Mouse (Mus musculus) CD4-positive helper T cell, adult 2 months (primary cell): ENCODE results near the gene Txndc8.

ENCODE experiments used
- DNase-seq: peaks from one replicate; pipeline ENCODE4 v3.0.0-alpha.2; 2012; ENCODE audit warnings: low read depth, missing footprints, low spot score

Gene Txndc8

DNA sequence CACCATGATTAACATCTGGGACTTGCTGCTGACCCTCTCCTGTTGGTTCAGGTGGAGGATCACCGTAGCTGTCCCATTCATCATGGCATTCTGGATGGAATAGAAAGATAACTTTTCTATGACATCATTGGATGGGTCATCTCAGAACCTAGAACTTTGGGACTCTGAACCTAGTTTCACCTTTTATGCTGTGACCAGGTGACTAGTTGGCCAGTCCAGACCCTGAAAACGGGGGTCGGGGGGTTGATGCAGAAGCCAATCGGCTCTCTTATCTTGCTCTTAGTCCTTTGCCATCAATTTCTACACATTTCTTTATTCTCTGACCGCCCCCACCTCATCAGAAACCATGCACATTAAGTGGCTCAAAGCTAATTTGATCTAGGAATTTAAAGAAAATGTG lies at the start of gene Txndc8:
Gene Txndc8 (minus strand): TSS at position 101 of the 400 bp plus-strand sequence.
- DNase-seq, result no peak

DNA sequence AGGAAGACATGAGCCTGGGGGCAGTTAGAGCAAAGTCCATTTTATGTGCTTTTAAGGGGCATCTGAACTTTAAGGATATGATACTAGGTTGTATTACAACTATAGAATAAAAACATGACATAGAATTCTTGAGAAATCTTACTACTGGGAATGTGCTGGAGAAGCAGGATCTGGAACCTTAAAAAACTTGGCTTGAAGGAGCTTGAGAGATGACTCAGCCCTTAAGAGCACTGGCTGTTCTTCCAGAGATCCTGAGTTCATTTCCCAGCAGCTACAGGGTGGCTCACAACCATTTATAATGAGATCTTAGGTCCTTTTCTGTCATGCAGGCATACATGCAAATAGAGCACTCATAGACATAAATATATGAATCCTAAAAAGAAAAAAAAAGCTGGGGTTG lies 46.7 kb upstream of the Txndc8 start:
- DNase-seq, result no peak

DNA sequence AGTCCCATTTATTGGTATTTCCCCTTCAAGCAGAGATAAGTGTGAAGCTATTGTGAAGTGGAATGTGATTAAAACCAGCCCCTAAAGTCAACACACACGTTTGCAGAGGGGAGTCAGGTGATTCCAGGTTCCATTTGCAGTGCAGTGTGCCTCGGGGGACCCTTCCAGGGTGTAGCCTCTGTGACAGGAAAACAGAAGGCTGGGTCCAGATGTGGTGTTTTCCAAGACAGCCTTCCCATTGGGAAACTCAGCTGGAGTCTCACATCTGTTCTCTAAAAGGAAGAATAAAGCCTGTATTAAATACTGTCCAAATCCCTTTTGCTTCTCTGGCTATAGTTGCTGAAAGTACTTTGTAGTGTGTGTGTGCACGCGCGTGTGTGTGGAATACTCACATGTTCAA lies 45.5 kb upstream of the Txndc8 start:
- no peak for DNase-seq

DNA sequence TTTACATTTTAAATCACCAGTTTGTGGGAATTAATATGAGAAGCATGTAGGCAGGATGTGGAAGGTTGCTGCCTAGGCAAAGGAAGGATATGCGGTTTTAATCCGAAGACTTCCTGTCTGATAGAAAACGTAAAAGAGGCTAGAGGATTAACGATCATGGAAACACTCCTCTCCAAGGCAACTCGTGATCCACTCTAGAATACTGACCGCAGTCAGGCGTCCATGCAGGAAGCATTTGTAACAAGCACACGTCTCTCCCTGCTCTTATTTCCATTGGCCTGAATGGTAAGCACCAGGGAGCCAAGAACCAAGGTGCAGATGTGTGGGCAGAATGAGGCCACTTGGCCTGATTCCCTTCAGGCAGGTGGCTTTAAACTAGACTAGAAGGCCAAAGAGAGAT lies 41.8 kb upstream of the Txndc8 start:
- peak; percentile 52 for DNase-seq

DNA sequence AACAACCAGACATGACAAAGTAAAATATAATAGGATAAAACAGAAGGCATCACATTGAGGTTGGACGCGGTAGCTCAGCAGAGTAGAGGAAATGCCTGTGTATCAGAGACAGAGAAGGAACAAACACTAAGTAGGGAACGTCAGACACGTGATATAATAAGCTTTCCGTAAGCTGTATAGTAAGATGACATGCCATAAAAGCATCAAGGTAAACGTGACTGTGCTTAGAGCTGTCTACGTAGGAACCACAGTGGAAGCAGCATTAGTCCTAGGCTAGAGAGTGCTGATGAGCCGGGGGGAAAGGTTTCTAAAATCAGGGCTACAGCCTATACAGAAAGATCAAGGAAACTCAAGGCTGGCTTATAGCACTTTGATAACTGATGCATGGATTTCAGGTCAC lies 41.4 kb upstream of the Txndc8 start:
- peak; percentile 14 for DNase-seq

DNA sequence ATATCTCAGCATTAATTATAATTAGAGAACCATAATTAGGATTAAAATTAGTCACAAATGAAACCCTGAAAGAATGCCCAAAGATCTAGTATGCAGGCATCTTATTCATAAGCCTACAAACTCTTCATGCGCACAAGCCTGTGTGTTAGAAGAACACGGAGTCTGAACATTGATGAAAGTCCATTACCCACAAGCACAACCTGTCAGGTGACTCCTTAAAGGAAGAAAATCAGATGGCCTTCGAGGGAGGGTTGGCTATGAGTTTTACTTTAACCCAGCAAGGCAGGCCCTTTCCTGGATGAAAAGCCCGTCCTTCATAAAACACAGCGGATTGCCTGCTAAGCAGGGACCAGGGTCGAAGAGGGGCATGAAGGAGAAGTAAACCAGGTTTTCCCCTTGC lies 35.9 kb upstream of the Txndc8 start:
- DNase-seq, result no peak

DNA sequence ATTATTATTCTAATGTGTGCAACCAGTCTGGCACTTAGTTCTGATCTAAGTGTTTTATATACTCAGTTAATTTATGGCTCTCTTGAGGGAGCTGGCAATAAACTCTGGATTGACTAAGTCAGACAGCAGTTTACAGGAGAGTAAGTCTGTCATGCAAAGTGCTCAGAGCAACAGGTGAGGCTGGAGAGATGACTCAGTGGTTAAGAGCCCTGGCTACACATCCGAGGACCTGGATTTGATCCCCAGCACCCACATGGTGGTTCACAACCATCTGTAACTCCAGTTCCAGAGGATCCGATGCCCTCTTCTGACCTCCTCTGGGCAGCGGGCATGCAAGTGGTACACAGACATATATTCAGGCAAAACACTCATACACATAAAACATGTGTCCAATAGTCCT lies 35.4 kb upstream of the Txndc8 start:
- no peak for DNase-seq

DNA sequence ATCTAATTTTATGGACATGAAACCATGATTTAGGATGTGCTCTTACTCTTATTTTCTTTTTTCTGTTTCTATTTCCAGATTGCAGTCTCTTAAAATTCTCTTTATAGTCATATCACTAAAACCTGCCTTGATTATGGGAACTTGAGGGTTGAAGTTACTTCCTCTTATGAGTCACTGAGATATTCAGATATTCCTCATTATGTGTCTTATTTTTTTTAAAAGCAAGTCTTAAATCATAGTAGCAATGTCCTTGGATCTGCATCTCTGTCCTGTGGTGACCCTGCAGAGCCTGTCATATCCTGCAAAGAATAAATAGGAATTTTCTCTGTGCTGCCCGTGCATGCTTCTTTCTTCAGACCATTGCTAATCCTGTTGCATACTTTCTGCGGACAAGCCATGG lies 31.2 kb upstream of the Txndc8 start:
- no peak for DNase-seq

DNA sequence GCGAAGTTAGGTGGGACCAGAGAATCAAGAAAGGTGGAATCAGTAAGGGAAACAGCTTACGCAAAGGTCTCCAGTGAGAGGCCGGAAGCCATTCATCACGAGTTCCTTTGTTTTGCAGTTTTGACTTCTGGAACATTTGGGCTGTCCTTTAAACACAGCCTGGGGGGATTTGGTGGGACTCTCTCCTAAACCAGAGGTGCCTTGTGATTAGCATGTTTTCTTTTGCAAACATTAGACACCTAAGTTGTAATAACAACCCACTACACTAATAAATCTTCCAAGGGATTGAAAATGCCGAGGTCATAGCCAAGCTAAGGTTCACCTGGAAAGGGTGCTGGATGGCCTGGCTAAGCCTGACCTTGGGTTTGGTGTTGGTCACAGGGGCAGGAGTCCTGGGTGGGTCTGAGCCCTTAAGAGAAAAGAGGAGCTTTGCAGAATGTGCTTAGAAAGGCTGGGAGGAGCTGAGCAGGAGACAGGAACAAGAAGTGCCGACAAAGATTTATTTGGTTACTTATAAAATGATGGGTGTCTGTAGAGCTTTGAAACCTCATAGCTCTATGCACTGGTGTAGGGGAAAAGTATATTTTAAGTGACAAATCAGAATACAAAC lies 28.3 kb upstream of the Txndc8 start:
- no peak for DNase-seq

DNA sequence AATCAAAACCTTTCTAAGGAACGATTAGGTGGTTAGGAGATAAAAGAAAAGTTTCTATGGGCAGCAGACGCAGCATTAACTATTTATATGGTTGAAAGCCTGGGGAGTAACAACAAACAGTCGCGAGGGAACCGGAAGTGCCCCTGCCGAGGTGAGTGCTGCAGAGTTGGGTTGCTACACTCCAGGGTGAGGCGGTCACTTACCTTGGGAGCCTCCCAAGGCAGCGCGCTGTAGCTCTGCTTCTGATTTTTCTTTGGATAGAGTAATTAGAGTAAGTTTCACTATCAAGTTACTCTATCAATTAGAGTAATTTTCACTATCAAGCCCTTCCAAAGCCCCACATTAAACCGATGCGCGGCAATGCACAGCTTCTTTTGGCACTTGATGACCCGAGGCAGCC lies 25.7 kb upstream of the Txndc8 start:
- no peak for DNase-seq

DNA sequence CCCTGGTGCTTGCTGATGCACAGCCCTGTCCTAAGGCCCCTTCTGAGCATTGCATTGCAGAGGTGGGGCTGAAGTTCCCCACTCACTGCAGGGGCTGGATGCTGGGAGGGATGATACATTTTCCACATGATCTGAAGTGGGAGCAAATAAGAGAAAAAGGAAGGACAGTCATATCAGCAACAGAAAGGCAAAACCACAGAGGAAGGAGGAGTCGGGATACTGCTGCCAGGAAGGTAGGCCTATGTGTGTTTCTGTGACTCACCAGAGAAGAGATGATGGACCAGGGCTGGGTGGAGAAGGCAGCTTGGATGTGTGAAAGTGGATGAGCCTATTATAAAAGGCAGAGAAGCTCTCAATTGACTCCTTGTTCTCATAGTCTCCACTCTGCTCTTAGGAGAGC lies 23.8 kb upstream of the Txndc8 start:
- no peak for DNase-seq

DNA sequence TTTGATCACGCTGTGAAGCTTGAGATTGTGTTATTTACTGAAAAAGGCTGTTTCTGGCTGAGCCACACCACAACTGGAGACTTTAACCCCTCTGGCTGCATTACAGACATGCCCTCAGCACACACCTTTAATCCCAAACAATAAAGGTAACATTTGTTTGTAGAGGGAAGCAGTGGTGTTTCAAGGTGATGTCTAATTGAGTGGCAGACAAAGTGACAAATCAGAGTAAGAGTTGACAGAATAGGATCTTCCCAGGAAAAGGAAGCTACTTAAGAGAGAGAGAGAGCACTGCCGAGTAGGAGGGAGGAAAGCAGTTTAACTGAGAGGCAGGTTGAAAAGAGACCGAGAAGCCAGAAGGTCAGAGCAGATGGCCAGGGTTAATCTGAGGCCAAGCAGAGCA lies 5.4 kb downstream of the Txndc8 start:
- DNase-seq, result no peak

DNA sequence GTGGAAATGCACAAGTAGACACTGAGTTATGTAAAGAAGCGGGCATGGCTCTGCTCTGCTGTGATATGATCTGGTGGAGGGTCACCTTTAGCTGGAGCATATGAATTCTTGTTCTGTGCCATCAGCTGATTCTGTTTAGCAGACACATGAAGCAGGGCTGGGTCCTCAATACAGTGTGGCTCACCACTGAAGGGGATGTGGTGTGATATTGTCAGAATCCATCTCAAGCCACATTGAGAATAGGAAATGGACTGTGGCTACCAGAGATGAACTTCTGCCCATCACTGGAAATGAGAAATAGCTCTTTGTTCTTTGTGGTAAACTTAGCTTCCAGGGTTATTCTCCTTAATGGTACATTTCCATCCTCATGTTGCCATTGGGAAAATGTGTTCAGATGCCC lies 17.5 kb downstream of the Txndc8 start:
- DNase-seq, result no peak

DNA sequence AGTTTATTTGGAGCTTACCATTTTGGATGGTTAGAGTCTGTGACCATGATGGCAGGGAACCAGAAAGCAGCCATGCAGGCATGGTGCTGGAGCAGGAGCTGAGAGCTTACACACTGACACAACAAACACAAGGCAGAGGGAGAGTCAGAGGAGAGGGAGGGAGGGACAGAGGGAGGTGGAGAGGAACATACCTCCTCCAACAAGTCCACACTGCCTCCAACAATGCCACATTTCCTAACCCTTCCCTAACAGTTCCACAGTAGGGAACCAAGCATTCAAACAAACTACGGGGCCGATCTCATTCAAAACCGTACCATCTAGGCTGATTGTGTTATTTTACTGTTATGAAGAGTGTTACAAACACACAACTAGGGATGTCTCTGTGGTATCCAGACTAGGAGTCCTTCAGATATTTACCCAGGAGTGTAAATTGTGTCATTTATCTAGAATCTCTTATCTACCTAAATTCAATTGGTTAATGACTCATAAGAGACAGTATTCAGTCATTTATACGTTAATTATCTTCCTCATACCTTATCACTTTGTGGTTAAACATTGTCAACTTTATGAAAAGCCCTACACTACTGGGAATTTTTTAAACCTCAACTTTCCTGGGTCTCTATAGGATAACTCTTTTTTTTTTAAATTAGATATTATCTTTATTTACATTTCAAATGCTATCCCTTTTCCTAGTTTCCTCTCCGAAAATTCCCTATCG lies 34.4 kb downstream of the Txndc8 start:
- no peak for DNase-seq

DNA sequence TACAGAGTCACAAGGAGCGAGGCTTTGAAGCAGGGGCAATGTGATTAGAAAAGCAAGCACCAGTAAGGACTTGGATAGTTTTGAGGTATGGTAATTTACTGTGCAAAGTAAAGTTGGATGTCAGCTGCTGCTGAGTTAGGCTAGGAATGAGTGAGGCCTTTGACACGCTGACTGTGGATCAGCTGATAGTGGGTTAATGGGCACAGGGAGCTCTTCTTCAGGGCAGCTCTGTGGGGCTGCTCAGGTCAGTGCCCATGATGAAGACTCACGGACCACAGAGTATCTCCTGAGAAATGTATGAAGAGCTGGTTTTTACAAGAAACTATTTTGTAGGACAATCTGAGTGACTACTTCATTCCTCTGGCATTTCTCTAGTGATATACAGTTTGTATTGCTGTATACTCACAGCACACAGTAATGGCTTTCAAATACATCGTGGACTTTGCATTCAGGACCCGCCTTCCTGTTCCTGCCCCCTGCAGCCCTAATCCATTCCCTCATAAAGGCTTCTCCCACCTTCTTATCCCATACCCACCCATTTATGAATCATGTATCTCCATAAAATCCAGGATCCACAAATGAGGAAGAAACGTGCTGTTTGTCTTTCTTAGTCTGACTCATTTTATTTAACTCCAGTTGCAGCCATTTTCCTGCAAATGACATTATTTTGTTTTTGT lies 35.2 kb downstream of the Txndc8 start:
- DNase-seq, result no peak

DNA sequence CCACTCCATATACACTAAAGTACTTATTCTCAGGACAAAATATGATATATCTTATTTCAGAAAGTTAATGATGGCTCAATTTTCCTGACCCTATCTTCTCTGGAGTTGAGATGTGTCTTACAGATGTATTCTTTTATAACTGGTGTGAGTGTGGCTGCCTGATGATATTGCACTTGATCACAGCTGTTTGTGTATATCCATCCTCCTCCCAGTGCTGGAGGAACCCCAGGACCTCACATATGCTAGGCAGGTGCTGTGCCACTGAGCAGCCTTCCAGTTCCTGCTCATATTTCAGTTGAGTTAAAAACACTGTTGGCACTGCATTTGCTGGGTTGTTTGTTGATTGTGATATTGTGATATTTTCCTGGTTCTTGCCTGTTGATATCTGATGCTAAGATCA lies 38.6 kb downstream of the Txndc8 start:
- no peak for DNase-seq

DNA sequence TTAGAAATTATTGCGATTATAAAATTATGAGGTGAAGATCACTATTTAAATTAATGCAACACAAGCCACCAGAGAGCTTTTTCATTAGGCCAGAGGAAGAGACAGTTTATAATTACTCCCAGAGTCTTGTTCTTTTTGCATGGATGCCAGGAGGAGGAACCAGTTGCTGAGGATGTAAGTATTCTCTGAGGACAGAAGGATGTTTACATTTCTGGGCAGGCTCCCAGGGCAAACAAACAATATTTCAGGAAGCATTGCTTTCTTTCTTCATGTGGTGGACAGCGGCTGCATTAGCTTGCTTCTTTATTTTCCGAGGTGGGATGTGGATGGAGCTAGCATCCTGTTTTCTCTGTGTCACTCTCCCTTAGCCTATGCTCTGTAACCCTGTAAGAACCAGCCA lies 41.7 kb downstream of the Txndc8 start:
- no peak for DNase-seq

DNA sequence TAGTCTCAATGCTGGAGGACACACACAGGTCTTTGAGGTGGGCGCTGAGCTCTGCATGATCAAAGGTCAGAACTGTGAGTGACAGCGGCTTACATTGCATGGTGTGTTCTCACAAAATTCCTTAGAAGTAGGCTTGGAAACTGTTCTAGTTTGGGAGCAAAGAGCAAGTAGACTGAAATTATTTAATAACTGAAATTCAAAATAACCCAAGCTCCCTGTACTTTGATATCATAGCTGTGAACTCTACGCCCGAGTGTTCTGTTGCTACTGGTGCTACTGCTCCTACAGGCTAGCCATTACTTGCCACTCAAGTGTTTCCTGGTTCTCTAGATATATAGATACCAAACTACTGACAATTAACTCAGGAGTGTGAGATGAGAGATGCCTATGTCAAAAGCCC lies 43.4 kb downstream of the Txndc8 start:
- DNase-seq, result no peak

DNA sequence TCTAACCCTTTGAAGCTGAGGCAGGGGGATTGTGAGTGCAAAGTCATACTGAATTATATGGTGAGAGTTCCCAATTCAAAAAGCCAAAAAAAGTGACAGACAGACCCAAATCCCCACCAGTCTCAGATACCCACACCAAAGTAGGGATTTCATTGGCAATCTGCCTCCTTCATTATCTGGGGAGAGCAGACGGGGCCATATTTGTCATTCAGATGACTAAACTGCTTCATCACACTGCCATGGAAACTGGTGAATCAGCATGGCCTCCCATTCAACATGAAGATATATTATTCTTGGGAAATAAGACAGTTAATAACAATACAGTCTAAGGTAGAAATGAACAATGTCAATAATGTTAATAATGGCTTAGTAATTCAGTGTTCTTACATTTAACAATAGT lies 44.8 kb downstream of the Txndc8 start:
- DNase-seq, result no peak

DNA sequence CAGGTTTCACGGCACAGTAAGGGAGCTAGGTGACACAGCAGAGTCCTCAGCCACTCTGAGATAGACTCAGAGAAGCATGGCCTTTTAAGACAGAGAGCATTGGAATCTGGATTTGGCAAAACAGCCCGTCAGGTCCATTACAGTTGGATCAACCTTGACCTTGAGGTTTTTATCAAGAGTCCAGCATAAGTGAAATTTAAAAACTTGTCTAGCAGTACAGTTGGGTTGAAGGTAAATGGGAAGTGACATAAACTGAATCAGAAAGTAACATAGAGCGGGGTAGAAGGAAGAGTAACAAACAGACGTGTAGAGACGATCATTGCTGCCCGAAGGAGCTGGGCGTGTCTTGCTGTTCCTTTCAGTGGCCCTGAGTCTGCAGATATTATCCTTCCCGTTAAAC lies 49.9 kb downstream of the Txndc8 start:
- DNase-seq, result no peak

DNA sequence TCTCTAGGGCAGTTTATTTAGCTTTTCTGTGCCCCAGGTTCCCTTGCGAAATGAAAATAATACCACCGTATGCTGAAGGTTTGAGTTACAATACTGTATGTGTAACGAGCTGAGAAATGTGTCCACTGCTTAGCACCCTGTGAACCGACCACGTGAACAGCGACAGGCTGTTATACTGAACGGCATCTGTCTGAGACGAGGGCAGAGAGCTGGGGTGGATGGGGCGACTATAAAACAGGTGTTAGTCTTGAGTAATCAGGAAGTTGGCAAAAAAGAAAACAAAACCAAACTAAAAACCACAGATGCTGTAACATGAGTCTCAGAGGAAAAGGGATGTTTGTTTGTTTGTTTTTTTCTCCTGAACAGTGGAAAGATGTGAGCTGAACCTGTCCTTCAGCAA lies 50.8 kb downstream of the Txndc8 start:
- peak; percentile 40 for DNase-seq

DNA sequence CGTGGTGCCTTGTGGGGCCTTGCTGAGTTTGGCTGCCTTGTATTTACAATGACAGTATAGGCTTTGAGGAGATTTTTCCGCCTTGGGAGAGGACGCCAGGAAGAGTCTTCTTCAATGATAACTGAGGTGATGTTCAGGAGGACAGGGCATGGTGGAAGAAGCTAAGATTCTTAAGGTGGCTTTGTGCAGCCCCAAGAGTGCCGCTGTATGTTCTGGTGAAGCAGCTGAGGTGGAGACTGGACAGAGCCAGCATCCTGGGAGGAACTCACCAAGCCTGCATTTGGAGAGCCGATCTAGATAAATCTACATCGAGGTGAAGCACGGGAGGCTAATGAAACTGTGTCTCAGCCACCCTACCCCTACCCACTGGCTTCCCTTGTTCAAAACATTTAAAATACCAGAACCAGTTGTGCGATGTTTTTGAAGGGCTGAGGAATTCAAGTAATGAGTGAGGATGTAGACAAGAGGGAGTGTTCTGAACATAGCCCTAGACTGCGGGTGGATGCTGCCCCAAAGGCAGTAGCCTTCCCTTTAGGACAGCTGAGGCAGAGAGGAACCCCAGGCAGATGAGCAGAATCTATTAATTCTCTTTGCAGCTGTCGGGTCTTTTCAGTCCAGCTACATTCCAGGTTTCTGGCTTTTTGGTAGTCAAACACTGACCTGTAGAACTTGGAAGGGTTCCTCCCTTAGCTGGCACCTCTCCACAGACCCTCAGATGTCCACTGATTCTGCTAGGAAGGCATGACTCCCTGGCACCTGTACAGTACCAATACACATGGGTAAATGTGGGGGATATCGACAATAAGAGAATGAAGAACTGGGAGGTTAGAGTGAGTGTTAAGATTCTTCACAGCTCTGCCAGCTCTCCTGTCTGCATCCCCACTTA lies 51.5 kb downstream of the Txndc8 start:
- no peak for DNase-seq
